Comparison of ENCODE assay signal across 9 mouse cellular contexts in the genomic region with DNA sequence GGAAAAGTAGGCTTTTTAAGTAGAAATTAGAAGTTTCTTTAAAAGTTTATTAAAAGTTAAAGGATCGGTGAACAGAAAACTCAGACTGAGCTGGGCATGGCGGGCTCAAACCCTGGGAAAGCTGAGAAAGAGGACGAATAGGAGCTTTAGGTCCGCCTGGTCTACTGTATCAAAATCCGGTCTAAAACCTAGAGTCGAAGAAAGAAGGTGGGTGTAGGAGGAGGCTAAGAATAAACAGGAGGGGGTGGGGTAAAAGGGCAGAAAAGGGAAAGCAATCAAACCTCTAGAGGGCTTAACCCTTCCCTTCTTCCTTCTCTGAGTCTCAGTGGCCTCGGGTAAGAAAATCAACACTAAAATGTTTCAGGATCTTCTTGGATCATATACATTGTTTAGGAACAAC.
A peak's percentile ranks its signal among the peaks of the same experiment; 100 is the strongest.
DNase-seq lines count a peak whose midpoint lies in the region; ATAC-seq and TF ChIP-seq lines count a peak whose summit lies in the region.
"Had no signal": no experiment of that assay in that cellular context is flagged by ENCODE, and none has a peak within 500 bp of the region (broad histone marks: within the 10 kb centered on the region; RNA-seq: fewer than 3 reads in every experiment).

No protein-coding gene starts in this region.

- peak overlapping the region; percentile 70 for H3K4me2 ChIP-seq in heart, embryonic 11.5 days
- peak overlapping the region; percentile 96 for H3K4me2 ChIP-seq in CH12.LX (ENCODE audit: insufficient read depth, low read depth, poor library complexity, severe bottlenecking)

- no peaks in the 10 kb centered on the region for H3K36me3 ChIP-seq in heart, embryonic 11.5 days (ENCODE audit: control insufficient read depth, insufficient read depth, low read length)
- H3K36me3 ChIP-seq in CH12.LX (replicated peaks in 1 of 2; ENCODE audit: control insufficient read depth in 1 of 2, insufficient read depth in 1 of 2, low read length in 1 of 2): no peaks in the 10 kb centered on the region
- H3K36me3 ChIP-seq in macrophage (ENCODE audit: inconsistent target): no peaks in the 10 kb centered on the region

- no peak for DNase-seq in heart, adult 8-10 months (ENCODE audit: low spot score)
- DNase-seq in CH12.LX (ENCODE audit: extremely low read depth): peak; percentile 43
- DNase-seq in left cerebral cortex, postnatal 25 days (ENCODE audit: low spot score in 2 of 2): no peak
- no peak for DNase-seq in urinary bladder, postnatal 25 days (ENCODE audit: low spot score)
- DNase-seq in gastrocnemius, postnatal 10 days: no peak

- in situ Hi-C loops in CH12.LX (cut with MboI; ENCODE audit: low pct_ligation_motif_present, low pct_unique_long_range_greater_than_20kb, low sequenced_read_pairs): loop anchor here (10.0 kb wide), 1 partner anchor 94 kb away; no protein-coding TSS in a partner anchor

- no peak for TF ChIP-seq RAD21 in CH12.LX (IDR thresholded peaks at IDR 0.05; ENCODE audit: low read depth, low read length)

- H3K9ac ChIP-seq in heart, embryonic 11.5 days (ENCODE audit: low read depth, low read length): peak overlapping the region; percentile 64; the same call in 1 of the 2 replicates
- peak overlapping the region; percentile 73 for H3K9ac ChIP-seq in CH12.LX (ENCODE audit: insufficient read depth, low read depth)

- no peak for TF ChIP-seq POLR2A in CH12.LX (IDR thresholded peaks at IDR 0.05; ENCODE audit: low read depth, low read length)

- no peaks in the 10 kb centered on the region for H3K9me3 ChIP-seq in heart, embryonic 11.5 days (replicated peaks; ENCODE audit: control insufficient read depth, low read length)
- no peaks in the 10 kb centered on the region for H3K9me3 ChIP-seq in CH12.LX (replicated peaks; ENCODE audit: low read length)

- TF ChIP-seq CTCF in CH12.LX (conservative IDR thresholded peaks at IDR 0.05 in 1 of 2, IDR thresholded peaks at IDR 0.05 in 1 of 2; ENCODE audit: low read depth in 2 of 2, low read length in 2 of 2): no peak

- H3K27me3 ChIP-seq in heart, embryonic 11.5 days (ENCODE audit: control insufficient read depth, insufficient read depth, low read length): no peaks in the 10 kb centered on the region
- H3K27me3 ChIP-seq in CH12.LX (replicated peaks): no peaks in the 10 kb centered on the region
- H3K27me3 ChIP-seq: Patski had no signal

- peak overlapping the region; percentile 71; the same call in 1 of the 2 replicates for H3K27ac ChIP-seq in heart, embryonic 11.5 days (ENCODE audit: low read depth, low read length)
- H3K27ac ChIP-seq in CH12.LX (ENCODE audit: insufficient read depth, low read depth): no peak overlapping the region
- H3K27ac ChIP-seq in macrophage: peak overlapping the region; percentile 54

- no peak for ATAC-seq in heart, embryonic 11.5 days (replicated peaks; ENCODE audit: insufficient number of reproducible peaks, low FRiP score, low TSS enrichment)
- ATAC-seq in granulocyte monocyte progenitor cell, adult 5-6 weeks (replicated peaks; ENCODE audit: poor library complexity, severe bottlenecking): peak; percentile 6; the same call in 1 of the 2 replicates

- no peak for TF ChIP-seq EP300 in CH12.LX (IDR thresholded peaks at IDR 0.05; ENCODE audit: low read length)

- intact Hi-C loops in left cerebral cortex, postnatal 25 days (cut with DNase I): loop anchor here (1.0 kb wide), 1 partner anchor 63 kb away; no protein-coding TSS in a partner anchor

- dilution Hi-C loops in CH12.LX (cut with MboI; ENCODE audit: extremely low pct_ligation_motif_present, extremely low pct_unique_long_range_greater_than_20kb, low sequenced_read_pairs): no loop called here

- H3K79me2 ChIP-seq in CH12.LX (replicated peaks; ENCODE audit: control insufficient read depth, extremely low read depth, insufficient read depth, poor library complexity, severe bottlenecking): peaks cover 3% of the 10 kb centered on the region; the same call in 1 of the 2 replicates
- peaks cover 38% of the 10 kb centered on the region for H3K79me2 ChIP-seq in macrophage (ENCODE audit: inconsistent target)

- WGBS in heart, embryonic 11.5 days (ENCODE audit: insufficient replicate concordance): 3% methylated on average over 7 of the region's 7 CpGs
- 2% methylated on average over 7 of the region's 7 CpGs for WGBS in macrophage (ENCODE audit: missing documents)

- peak overlapping the region; percentile 55 for H3K4me3 ChIP-seq in heart, embryonic 11.5 days (ENCODE audit: low read depth, low read length)
- H3K4me3 ChIP-seq in CH12.LX (replicated peaks in 1 of 3; ENCODE audit: low read depth in 2 of 3, low read length in 2 of 3, poor library complexity in 1 of 3) (peak overlapping the region in 2 of 3 experiments; percentile 40 to 54), macrophage (ENCODE audit: inconsistent target) (peak overlapping the region; percentile 38)

- H3K4me1 ChIP-seq in heart, embryonic 11.5 days (ENCODE audit: control insufficient read depth, insufficient read depth, low read length): peaks cover 14% of the 10 kb centered on the region
- peaks cover 0 to 28% of the 10 kb centered on the region in 2 experiments; a peak in 2 of 4 replicates for H3K4me1 ChIP-seq in CH12.LX (ENCODE audit: control insufficient read depth in 1 of 2, insufficient read depth in 2 of 2)

TF ChIP-seq in CH12.LX, 34 proteins besides CTCF, POLR2A, EP300 and RAD21:
- TF ChIP-seq MEF2A (IDR thresholded peaks at IDR 0.05; ENCODE audit: borderline replicate concordance, low read depth, low read length) (peak; percentile 29; the same call in 1 of the 2 replicates), SIN3A (IDR thresholded peaks at IDR 0.05; ENCODE audit: low read length) (no peak)
TF ChIP-seq in CH12.LX: peak in this region for 1.
